Mouse (Mus musculus) MEL (cell line): Measurements from ENCODE around the gene Tln2. TPM values are rescaled to one million over a fixed set of nuclear protein-coding genes. Genes with fewer than 3 reads are reported as not detected.

ENCODE experiments used
- DNase-seq: peaks from one replicate; pipeline ENCODE4 v3.0.0; 2011; ENCODE audit warnings: low read depth, low spot score
- H3K27ac ChIP-seq: 2 replicates; pipeline ENCODE4 v1.5.1; 2012; ENCODE audit warnings: low read depth, mild to moderate bottlenecking, control low read depth, low read length, moderate library complexity; ENCODE audit not compliant: control insufficient read depth
- H3K27me3 ChIP-seq, 2 experiments: fragments of 150-350 bp in 1 of 2; sonication (generic) in 1 of 2; 2 replicates each; pipeline ENCODE4 v1.6.1; 2012; ENCODE audit warnings: low read length in 2 of 2, mild to moderate bottlenecking in 2 of 2, improper control_type of control experiment in 1 of 2, moderate library complexity in 1 of 2; ENCODE audit not compliant: insufficient read depth in 2 of 2, control insufficient read depth in 1 of 2
- H3K36me3 ChIP-seq, 2 experiments: 2 replicates each; pipeline ENCODE4 v1.6.1; 2012 to 2014; ENCODE audit warnings: low read length in 2 of 2, improper control_type of control experiment in 1 of 2, inconsistent platforms in 1 of 2, mild to moderate bottlenecking in 1 of 2; ENCODE audit not compliant: insufficient read depth in 2 of 2, control insufficient read depth in 1 of 2
- H3K4me1 ChIP-seq, 2 experiments: fragments of 150-350 bp in 1 of 2; sonication (generic) in 1 of 2; 2 replicates each; pipeline ENCODE4 v1.6.1; 2012; ENCODE audit warnings: low read length in 2 of 2, improper control_type of control experiment in 1 of 2, mild to moderate bottlenecking in 1 of 2; ENCODE audit not compliant: insufficient read depth in 2 of 2, control insufficient read depth in 1 of 2
- H3K4me3 ChIP-seq, 2 experiments: fragments of 150-350 bp in 1 of 2; sonication (generic) in 1 of 2; 2 replicates each; pipeline ENCODE4 v1.5.1; 2012; ENCODE audit warnings: low read depth in 2 of 2, low read length in 2 of 2, mild to moderate bottlenecking in 2 of 2, moderate library complexity in 2 of 2, control low read depth in 1 of 2, improper control_type of control experiment in 1 of 2; ENCODE audit not compliant: control insufficient read depth in 1 of 2, insufficient read depth in 1 of 2
- H3K79me2 ChIP-seq: 2 replicates; pipeline ENCODE4 v1.6.1; 2012; ENCODE audit warnings: mild to moderate bottlenecking, low read length, moderate library complexity; ENCODE audit not compliant: control insufficient read depth, poor library complexity, insufficient read depth
- H3K9ac ChIP-seq: 2 replicates; pipeline ENCODE4 v1.6.1; 2012; ENCODE audit warnings: low read depth, mild to moderate bottlenecking, control low read depth, low read length, moderate library complexity; ENCODE audit not compliant: control insufficient read depth, poor library complexity, severe bottlenecking
- H3K9me3 ChIP-seq: fragments of 150-350 bp; sonication (generic); replicated peaks from 2 replicates; pipeline ENCODE4 v1.6.1; 2012; ENCODE audit warnings: mild to moderate bottlenecking, low read length, improper control_type of control experiment, moderate library complexity; ENCODE audit not compliant: insufficient read depth
- CHD2 ChIP-seq: IDR thresholded peaks from 2 replicates; pipeline ENCODE4 v1.6.1; 2011; ENCODE audit warnings: low read length, improper control_type of control experiment
- CTCF ChIP-seq, 3 experiments: IDR thresholded peaks in 2 of 3; conservative IDR thresholded peaks in 1 of 3; 2 replicates each; pipeline ENCODE4 v1.5.1; 2011 to 2012; ENCODE audit warnings: low read length in 3 of 3, low read depth in 2 of 3, mild to moderate bottlenecking in 2 of 3, improper control_type of control experiment in 1 of 3, inconsistent platforms in 1 of 3, mixed read lengths in 1 of 3, moderate library complexity in 1 of 3; ENCODE audit not compliant: control insufficient read depth in 1 of 3, insufficient read depth in 1 of 3, poor library complexity in 1 of 3, severe bottlenecking in 1 of 3
- E2F4 ChIP-seq: IDR thresholded peaks from 2 replicates; pipeline ENCODE4 v1.6.1; 2011; ENCODE audit warnings: low read depth, low read length, improper control_type of control experiment, borderline replicate concordance
- HCFC1 ChIP-seq: IDR thresholded peaks from 2 replicates; pipeline ENCODE4 v1.6.1; 2012; ENCODE audit warnings: low read depth, mild to moderate bottlenecking, inconsistent platforms, low read length, improper control_type of control experiment, moderate library complexity
- MAX ChIP-seq: IDR thresholded peaks from 2 replicates; pipeline ENCODE4 v1.6.1; 2011; ENCODE audit warnings: low read length, improper control_type of control experiment
- MEF2A ChIP-seq: IDR thresholded peaks from 2 replicates; pipeline ENCODE4 v1.6.1; 2014; ENCODE audit warnings: low read depth, mild to moderate bottlenecking, inconsistent platforms, low read length, improper control_type of control experiment; ENCODE audit not compliant: poor library complexity, insufficient replicate concordance, severe bottlenecking; ENCODE audit errors: extremely low read depth
- MYC ChIP-seq: IDR thresholded peaks from 2 replicates; pipeline ENCODE4 v1.6.1; 2011; ENCODE audit warnings: low read depth, mild to moderate bottlenecking, low read length, improper control_type of control experiment, moderate library complexity
- NRF1 ChIP-seq: IDR thresholded peaks from 2 replicates; pipeline ENCODE4 v1.6.1; 2014; ENCODE audit warnings: low read depth, mild to moderate bottlenecking, inconsistent platforms, low read length, improper control_type of control experiment, moderate library complexity; ENCODE audit not compliant: poor library complexity, insufficient read depth, severe bottlenecking
- POLR2AphosphoS2 ChIP-seq: IDR thresholded peaks from 2 replicates; pipeline ENCODE4 v1.6.1; 2011; ENCODE audit warnings: low read length, improper control_type of control experiment
- RAD21 ChIP-seq: IDR thresholded peaks from 2 replicates; pipeline ENCODE4 v1.6.1; 2011; ENCODE audit warnings: mild to moderate bottlenecking, low read depth, low read length, improper control_type of control experiment
- RCOR1 ChIP-seq: IDR thresholded peaks from 2 replicates; pipeline ENCODE4 v1.6.1; 2012; ENCODE audit warnings: low read depth, mild to moderate bottlenecking, inconsistent platforms, low read length, improper control_type of control experiment
- TAL1 ChIP-seq: IDR thresholded peaks from 2 replicates; pipeline ENCODE4 v1.6.1; 2012; ENCODE audit warnings: mild to moderate bottlenecking, inconsistent platforms, low read length, moderate library complexity, mixed read lengths
- TBP ChIP-seq: IDR thresholded peaks from 2 replicates; pipeline ENCODE4 v1.8.0; 2011; ENCODE audit warnings: low read depth, low read length, improper control_type of control experiment
- TCF12 ChIP-seq: IDR thresholded peaks from 2 replicates; pipeline ENCODE4 v1.6.1; 2014; ENCODE audit warnings: low read depth, mild to moderate bottlenecking, inconsistent platforms, low read length, improper control_type of control experiment, moderate library complexity
- UBTF ChIP-seq: IDR thresholded peaks from 2 replicates; pipeline ENCODE4 v1.6.1; 2012; ENCODE audit warnings: low read depth, mild to moderate bottlenecking, inconsistent platforms, low read length, improper control_type of control experiment, moderate library complexity, borderline replicate concordance; ENCODE audit not compliant: insufficient read depth
- USF1 ChIP-seq: IDR thresholded peaks from 2 replicates; pipeline ENCODE4 v1.6.1; 2014; ENCODE audit warnings: low read depth, mild to moderate bottlenecking, inconsistent platforms, low read length, improper control_type of control experiment, moderate library complexity
- USF2 ChIP-seq, 2 experiments: IDR thresholded peaks; 2 replicates each; pipeline ENCODE4 v1.6.1; 2011 to 2012; ENCODE audit warnings: improper control_type of control experiment in 2 of 2, low read length in 2 of 2, borderline replicate concordance in 1 of 2, inconsistent platforms in 1 of 2, low read depth in 1 of 2, mild to moderate bottlenecking in 1 of 2; ENCODE audit not compliant: insufficient read depth in 1 of 2
- ZKSCAN1 ChIP-seq: IDR thresholded peaks from 2 replicates; pipeline ENCODE4 v1.6.1; 2012; ENCODE audit warnings: low read depth, mild to moderate bottlenecking, inconsistent platforms, low read length, improper control_type of control experiment, moderate library complexity
- polyA plus RNA-seq, 2 experiments: library from polyadenylated mRNA; stranded (reverse) in 1 of 2; unstranded in 1 of 2; fragments of >175 nt in 1 of 2; fragments of >200 nt in 1 of 2; gene quantifications; 2 replicates each; pipeline versions ENCODE4 v1.2.1 to v1.2.4; 2012; ENCODE audit warnings: low replicate concordance in 2 of 2, low read depth in 1 of 2; ENCODE audit not compliant: insufficient read length in 2 of 2, insufficient read depth in 1 of 2, missing spikeins in 1 of 2
- total RNA-seq: library from RNA; depleted of rRNA; stranded (reverse); fragments of 300-350 nt; gene quantifications from 2 replicates; pipeline ENCODE4 v1.2.3, GENCODE M21; 2012

Gene Tln2
- total and polyA plus RNA-seq, 3 experiments = not detected

- DNase-seq = no peak
- TF ChIP-seq UBTF = no peak
- no peak for TF ChIP-seq RAD21
- no peak for TF ChIP-seq E2F4
- no peak for TF ChIP-seq POLR2AphosphoS2
- TF ChIP-seq MAX = no peak
- no peak for TF ChIP-seq USF1
- TF ChIP-seq MEF2A = no peak
- TF ChIP-seq CHD2 = no peak
- no peak for TF ChIP-seq NRF1
- no peak for TF ChIP-seq HCFC1
- TF ChIP-seq ZKSCAN1 = no peak
- no peak for TF ChIP-seq MYC
- no peak for TF ChIP-seq USF2 (IDR thresholded peaks at IDR 0.05; ENCODE audit: borderline replicate concordance in 1 of 2, insufficient read depth in 1 of 2, low read depth in 1 of 2, low read length in 2 of 2)
- TF ChIP-seq TBP = no peak
- TF ChIP-seq TCF12 = no peak
- no peak overlapping the region for H3K4me3 ChIP-seq
- no peak overlapping the region for H3K9ac ChIP-seq
- no peaks in the 10 kb centered on the region for H3K9me3 ChIP-seq
- H3K4me1 ChIP-seq = no peaks in the 10 kb centered on the region
- no peaks in the 10 kb centered on the region for H3K79me2 ChIP-seq
- H3K36me3 ChIP-seq = no peaks in the 10 kb centered on the region
- H3K27me3 ChIP-seq = no peaks in the 10 kb centered on the region
- H3K27ac ChIP-seq = no peak overlapping the region
These were observed 383.4 kb downstream of the Tln2 start for GRCm38 (mm10) chr9:67176073-67176472.

GRCm38 (mm10) chr9:67173816-67174215, 385.7 kb downstream of the Tln2 start:
- Histone ChIP-seq H3K27me3 (no peaks in the 10 kb centered on the region), H3K4me1 (no peaks in the 10 kb centered on the region), H3K36me3 (no peaks in the 10 kb centered on the region), H3K4me3 (no peak overlapping the region), H3K79me2 (no peaks in the 10 kb centered on the region), H3K9ac (no peak overlapping the region), H3K27ac (no peak overlapping the region), H3K9me3 (no peaks in the 10 kb centered on the region)
- DNase-seq = peak; percentile 3
- no peak for TF ChIP-seq RCOR1
- TF ChIP-seq TAL1 = no peak
- TF ChIP-seq CTCF (IDR thresholded peaks at IDR 0.05 in 2 of 3, conservative IDR thresholded peaks at IDR 0.05 in 1 of 3; ENCODE audit: control insufficient read depth in 1 of 3, insufficient read depth in 1 of 3, low read depth in 2 of 3, low read length in 3 of 3, poor library complexity in 1 of 3, severe bottlenecking in 1 of 3) = peak in 2 of 3 experiments; percentile 11 to 14; a peak in 1 of 6 replicates
